Comparison of ENCODE assay signal across 11 mouse cellular contexts in genomic region chr5:25632861-25633535, GRCm38 (mm10).
DNase-seq lines count a peak whose midpoint lies in the region; ATAC-seq and TF ChIP-seq lines count a peak whose summit lies in the region.
"Had no signal": no experiment of that assay in that cellular context is flagged by ENCODE, and none has a peak within 500 bp of the region (broad histone marks: within the 10 kb centered on the region; RNA-seq: fewer than 3 reads in every experiment).

No protein-coding gene starts in this region.

- 71% methylated on average over 5 of the region's 5 CpGs for WGBS in cerebellum, adult 2 months
- WGBS in kidney, embryonic 15.5 days = 77% methylated on average over 5 of the region's 5 CpGs

- H3K9ac ChIP-seq in kidney, embryonic 15.5 days = no peak overlapping the region
- H3K9ac ChIP-seq: liver, embryonic 14.5 days had no signal

- H3K9me3 ChIP-seq in kidney, embryonic 15.5 days (replicated peaks) = no peaks in the 10 kb centered on the region

- peak; percentile 37; the same call in 1 of the 2 replicates for TF ChIP-seq CTCF in cerebellum, adult 2 months (IDR thresholded peaks at IDR 0.05; ENCODE audit: borderline replicate concordance, insufficient read depth, low read depth, low read length)

- peaks cover 6% of the 10 kb centered on the region; the same call in 1 of the 2 replicates for H3K4me1 ChIP-seq in cerebellum, adult 2 months (ENCODE audit: control insufficient read depth, insufficient read depth, low read length)
- no peaks in the 10 kb centered on the region for H3K4me1 ChIP-seq in kidney, embryonic 15.5 days

- no peaks in the 10 kb centered on the region for H3K27me3 ChIP-seq in cerebellum, adult 2 months (ENCODE audit: control insufficient read depth, insufficient read depth, low read length)
- H3K27me3 ChIP-seq in kidney, embryonic 15.5 days = no peaks in the 10 kb centered on the region

- no peak for ATAC-seq in cerebellum, adult (ENCODE audit: insufficient number of reproducible peaks, low FRiP score, low TSS enrichment)
- no peak for ATAC-seq in kidney, embryonic 15.5 days (replicated peaks; ENCODE audit: low FRiP score)

- H3K36me3 ChIP-seq in kidney, embryonic 15.5 days = no peaks in the 10 kb centered on the region
- H3K36me3 ChIP-seq: hindbrain, embryonic 10.5 days had no signal

- no peak overlapping the region for H3K27ac ChIP-seq in cerebellum, adult 2 months (ENCODE audit: insufficient read depth, low read length)
- no peak overlapping the region for H3K27ac ChIP-seq in kidney, embryonic 15.5 days
- H3K27ac ChIP-seq: hindbrain, embryonic 10.5 days; liver, embryonic 14.5 days had no signal

- no peak overlapping the region for H3K4me2 ChIP-seq in kidney, embryonic 15.5 days

- no peak overlapping the region for H3K4me3 ChIP-seq in cerebellum, adult 2 months (replicated peaks; ENCODE audit: insufficient read depth, low read depth, low read length)
- no peak overlapping the region for H3K4me3 ChIP-seq in kidney, embryonic 15.5 days (replicated peaks)
- H3K4me3 ChIP-seq: hindbrain, embryonic 10.5 days had no signal

- TF ChIP-seq POLR2A in cerebellum, adult 2 months (IDR thresholded peaks at IDR 0.05; ENCODE audit: borderline replicate concordance, insufficient read depth, low read length) = no peak

- peak in 1 of 2 experiments; percentile 19 for DNase-seq in cerebellum, adult 2 months
- DNase-seq in kidney, postnatal 14 days = peak; percentile 9
- peak; percentile 5 for DNase-seq in thymus, postnatal 25 days
- DNase-seq in thymus, postnatal 10 days (ENCODE audit: low spot score in 2 of 2) = no peak
- DNase-seq in layer of hippocampus, adult 9-11 months = no peak
- DNase-seq in urinary bladder, postnatal 36 days (ENCODE audit: low spot score in 2 of 2) = no peak
- DNase-seq: adrenal gland, adult 2 months had no signal

Comparison
In these comparisons a context has a peak if more than half of its experiments do, and no peak if none do; other contexts are left out.
1. DNase-seq: peak in kidney, postnatal 14 days (single experiment) and thymus, postnatal 25 days (single experiment); none in thymus, postnatal 10 days (0 of 2), layer of hippocampus, adult 9-11 months (single experiment) and urinary bladder, postnatal 36 days (0 of 2).